Mouse (Mus musculus) hindbrain, embryonic 15.5 days (tissue): ENCODE measurements at regions not wholly inside any gene's neighbourhood (a gene's known extent, or its start where the extent isn't known, plus 50 kb on each side); places are given as distances from the start of the nearest gene placed in this dataset.

Experiments
- ATAC-seq: fragments of 200-750 bp; cut with Nextera tagmentation; 2 replicates; pipeline ENCODE4 v1.8.0; 2017; ENCODE audit warnings: low read depth, moderate number of reproducible peaks, moderate TSS enrichment; ENCODE audit not compliant: low FRiP score
- H3K27ac ChIP-seq: fragments of 300-500 bp; sonication (generic); replicated peaks from 2 replicates; pipeline ENCODE4 v1.5.1; 2015; ENCODE audit warnings: mild to moderate bottlenecking, inconsistent platforms
- H3K27me3 ChIP-seq: fragments of 300-500 bp; sonication (generic); 2 replicates; pipeline ENCODE4 v1.6.1; 2015; ENCODE audit warnings: control low read depth, inconsistent platforms
- H3K36me3 ChIP-seq: fragments of 300-500 bp; sonication (generic); 2 replicates; pipeline ENCODE4 v1.6.1; 2015; ENCODE audit warnings: control low read depth, inconsistent platforms
- H3K4me1 ChIP-seq: fragments of 300-500 bp; sonication (generic); replicated peaks from 2 replicates; pipeline ENCODE4 v1.6.1; 2015; ENCODE audit warnings: control low read depth, inconsistent platforms
- H3K4me2 ChIP-seq: fragments of 300-500 bp; sonication (generic); 2 replicates; pipeline ENCODE4 v1.6.1; 2015; ENCODE audit warnings: moderate library complexity, mild to moderate bottlenecking, inconsistent platforms
- H3K4me3 ChIP-seq: fragments of 300-500 bp; sonication (generic); 2 replicates; pipeline ENCODE4 v1.5.1; 2015; ENCODE audit warnings: mild to moderate bottlenecking, inconsistent platforms
- H3K9ac ChIP-seq: fragments of 300-500 bp; sonication (generic); 2 replicates; pipeline ENCODE4 v1.6.1; 2015; ENCODE audit warnings: inconsistent platforms
- H3K9me3 ChIP-seq: fragments of 300-500 bp; sonication (generic); 2 replicates; pipeline ENCODE4 v1.6.1; 2016; ENCODE audit warnings: control low read depth, inconsistent platforms
- WGBS: fragments of 180-500 bp; shearing (Covaris S2); methylation state at CpG from one replicate; pipeline ENCODE4 v1.1.7; 2015; 5-methylcytosine and 5-hydroxymethylcytosine counted together

DNA sequence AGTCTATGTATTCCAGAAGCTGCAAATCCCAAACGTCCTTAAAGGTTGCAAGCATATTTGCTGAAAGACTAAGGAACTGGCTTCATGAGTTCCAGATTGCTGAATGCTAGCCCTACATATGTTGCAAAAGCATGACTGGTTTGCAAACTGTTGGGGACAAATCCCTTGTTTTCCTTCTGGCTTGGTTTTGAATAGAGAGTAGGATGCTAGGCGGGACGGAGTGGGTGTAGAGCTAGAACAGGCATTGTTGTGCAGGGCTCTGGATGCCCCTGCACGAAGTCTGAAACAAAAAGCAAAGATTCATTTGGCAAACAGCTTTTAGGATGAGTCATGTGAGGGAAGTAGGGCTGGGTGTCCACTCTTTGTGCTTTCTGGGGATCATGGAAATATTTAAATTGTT, 500.9 kb upstream of the Cnksr2 start:
- Histone ChIP-seq H3K27ac (no peak overlapping the region), H3K4me2 (no peak overlapping the region), H3K27me3 (no peaks in the 10 kb centered on the region), H3K9ac (no peak overlapping the region), H3K9me3 (no peaks in the 10 kb centered on the region), H3K36me3 (no peaks in the 10 kb centered on the region), H3K4me3 (no peak overlapping the region), H3K4me1 (no peaks in the 10 kb centered on the region)
- WGBS = 53% methylated on average over 4 of the region's 4 CpGs
- no peak for ATAC-seq

DNA sequence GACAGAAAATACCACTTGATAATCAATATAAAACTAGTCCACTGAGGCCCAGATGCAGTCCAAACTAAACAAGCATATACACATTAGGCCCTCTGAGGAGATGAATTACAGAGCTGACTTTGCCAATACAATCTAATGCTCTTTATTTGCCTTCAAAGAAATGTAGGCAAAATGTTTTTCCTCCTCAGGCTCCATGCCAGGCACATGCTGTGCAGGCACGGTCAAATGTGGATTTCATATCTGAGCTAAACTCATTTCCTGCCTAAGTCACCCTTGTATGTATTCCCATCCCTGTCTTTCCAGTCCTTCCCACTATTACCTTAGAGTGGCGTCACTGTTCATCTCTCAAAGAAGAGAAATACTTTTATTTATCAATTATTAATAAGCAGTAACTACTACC, 534.8 kb upstream of the Cnksr2 start:
- H3K9ac ChIP-seq = no peak overlapping the region
- 79% methylated on average over 2 of the region's 2 CpGs for WGBS

DNA sequence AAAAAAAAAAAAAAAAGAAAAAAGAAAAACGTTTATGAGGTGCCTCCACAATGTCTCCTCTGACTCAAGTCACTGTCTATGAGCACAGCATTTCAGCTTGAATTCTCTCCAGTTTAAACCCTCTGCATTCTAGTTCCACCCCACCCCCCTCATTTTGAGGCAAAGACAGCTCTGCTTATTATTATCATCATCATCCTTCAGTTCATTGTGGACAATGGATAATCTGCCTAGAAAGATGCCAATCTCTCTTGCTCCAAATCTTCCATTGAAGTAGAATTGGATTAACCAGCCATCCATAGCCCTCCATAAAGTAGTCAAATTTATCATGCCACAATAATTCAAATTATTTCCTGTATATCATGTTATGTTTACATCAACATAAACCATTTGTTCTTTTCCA, 570.0 kb upstream of the Cnksr2 start:
- no peak overlapping the region for H3K27ac ChIP-seq
- no peaks in the 10 kb centered on the region for H3K36me3 ChIP-seq
- H3K4me3 ChIP-seq = no peak overlapping the region
- no peak for ATAC-seq
- H3K9me3 ChIP-seq = no peaks in the 10 kb centered on the region
- no peaks in the 10 kb centered on the region for H3K4me1 ChIP-seq
- WGBS = 19% methylated on average over 1 of the region's 1 CpGs
- peaks cover 9% of the 10 kb centered on the region; the same call in 1 of the 2 replicates for H3K27me3 ChIP-seq
- H3K9ac ChIP-seq = no peak overlapping the region
- no peak overlapping the region for H3K4me2 ChIP-seq

More for the DNA sequence above, 534.8 kb upstream of the Cnksr2 start:
- Histone ChIP-seq H3K27me3 (no peaks in the 10 kb centered on the region), H3K9me3 (no peaks in the 10 kb centered on the region), H3K4me3 (no peak overlapping the region), H3K4me2 (no peak overlapping the region), H3K4me1 (no peaks in the 10 kb centered on the region), H3K36me3 (no peaks in the 10 kb centered on the region), H3K27ac (no peak overlapping the region)
- no peak for ATAC-seq

DNA sequence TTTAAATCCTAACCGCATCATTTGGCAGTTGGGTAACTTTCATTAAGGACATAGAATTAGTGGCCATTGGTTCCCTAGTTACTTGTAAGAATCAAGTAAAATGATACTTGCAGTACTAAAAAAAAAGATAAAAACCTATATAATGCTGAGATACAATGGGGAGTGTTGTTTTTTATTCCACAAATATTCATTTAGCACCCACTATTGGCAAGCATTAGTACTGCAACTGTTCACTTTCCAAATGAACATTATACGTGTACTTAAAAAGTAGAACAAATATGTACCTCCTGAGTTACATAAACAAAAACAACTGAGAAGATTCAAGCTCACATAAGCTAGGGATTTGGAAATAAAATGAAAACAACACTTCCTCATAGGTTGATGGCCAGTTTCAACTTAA, 570.5 kb upstream of the Cnksr2 start:
- no peak overlapping the region for H3K9ac ChIP-seq
- 73% methylated on average over 2 of the region's 2 CpGs for WGBS
- H3K9me3 ChIP-seq = no peaks in the 10 kb centered on the region
- ATAC-seq = no peak
- H3K4me1 ChIP-seq = no peaks in the 10 kb centered on the region
- H3K27ac ChIP-seq = no peak overlapping the region
- no peaks in the 10 kb centered on the region for H3K36me3 ChIP-seq
- H3K4me3 ChIP-seq = no peak overlapping the region
- H3K27me3 ChIP-seq = peaks cover 9% of the 10 kb centered on the region; the same call in 1 of the 2 replicates
- H3K4me2 ChIP-seq = no peak overlapping the region

DNA sequence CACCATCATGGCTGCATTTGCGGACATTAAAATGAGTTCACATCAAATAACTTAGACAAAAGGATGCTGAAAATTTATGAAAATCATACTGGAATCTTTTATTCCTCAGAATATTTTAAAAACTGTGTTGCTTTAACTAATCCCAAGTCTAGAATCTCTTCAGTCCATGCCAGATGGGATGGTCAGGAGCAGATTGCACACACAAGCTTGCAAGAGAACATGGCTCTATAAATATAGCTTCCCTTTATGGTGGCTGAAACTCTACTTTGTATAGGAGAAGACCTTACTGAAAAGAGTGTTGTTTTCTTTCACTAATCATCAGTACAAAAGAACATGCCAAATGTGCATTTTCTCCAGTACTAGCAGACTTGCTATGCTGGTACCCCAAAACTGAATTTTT, 570.9 kb upstream of the Cnksr2 start:
- Histone ChIP-seq H3K4me1 (no peaks in the 10 kb centered on the region), H3K36me3 (no peaks in the 10 kb centered on the region), H3K27ac (no peak overlapping the region), H3K4me2 (no peak overlapping the region), H3K9ac (no peak overlapping the region), H3K27me3 (peaks cover 9% of the 10 kb centered on the region; the same call in 1 of the 2 replicates), H3K9me3 (no peaks in the 10 kb centered on the region), H3K4me3 (no peak overlapping the region)
- no peak for ATAC-seq
- WGBS = 98% methylated on average over 1 of the region's 1 CpGs

DNA sequence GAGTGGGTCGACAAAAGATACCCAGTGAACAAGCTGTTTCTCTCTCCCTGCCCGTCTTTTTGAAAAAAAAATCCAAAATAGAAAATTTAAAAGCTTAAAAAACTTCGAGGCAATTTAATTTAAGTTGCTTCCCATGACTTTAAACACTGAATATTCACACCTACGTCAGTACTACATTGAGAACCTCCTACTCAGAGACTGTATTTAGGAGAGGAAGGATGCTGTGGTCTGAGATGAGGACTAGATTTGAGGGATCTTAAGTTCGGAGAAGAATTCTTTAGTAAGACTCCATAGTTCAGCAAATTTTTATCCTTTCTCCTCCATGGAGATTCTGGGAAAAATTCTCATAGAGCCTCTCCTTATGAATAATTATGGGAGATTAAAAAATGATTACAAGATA, 571.4 kb upstream of the Cnksr2 start:
- ATAC-seq = no peak
- H3K27me3 ChIP-seq = peaks cover 9% of the 10 kb centered on the region; the same call in 1 of the 2 replicates
- H3K9ac ChIP-seq = no peak overlapping the region
- no peak overlapping the region for H3K4me2 ChIP-seq
- H3K4me1 ChIP-seq = no peaks in the 10 kb centered on the region
- whole genome bisulfite sequencing = 69% methylated on average over 5 of the region's 5 CpGs
- no peaks in the 10 kb centered on the region for H3K36me3 ChIP-seq
- H3K9me3 ChIP-seq = no peaks in the 10 kb centered on the region
- H3K4me3 ChIP-seq = no peak overlapping the region
- H3K27ac ChIP-seq = no peak overlapping the region

DNA sequence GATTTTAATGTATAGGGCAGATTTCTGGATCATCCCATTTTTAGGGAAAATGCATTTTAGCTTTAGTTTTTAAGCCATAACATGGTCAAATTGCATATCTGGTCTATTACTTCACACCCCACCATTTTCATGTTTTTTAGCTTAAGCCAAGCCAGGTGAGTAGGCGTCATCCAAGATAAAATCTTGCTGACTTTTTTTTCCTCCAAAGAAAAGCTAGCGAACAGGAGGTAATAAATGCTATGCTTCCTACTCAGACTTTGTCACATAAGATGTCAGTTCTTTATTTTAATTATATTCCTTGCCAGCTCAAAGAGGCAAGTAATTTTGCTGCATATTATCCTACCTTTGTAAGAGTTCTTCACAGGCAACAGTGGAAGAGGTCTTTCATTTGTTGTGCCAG, 572.0 kb upstream of the Cnksr2 start:
- ATAC-seq = no peak
- Histone ChIP-seq H3K4me2 (no peak overlapping the region), H3K4me3 (no peak overlapping the region), H3K27ac (no peak overlapping the region), H3K36me3 (no peaks in the 10 kb centered on the region), H3K9me3 (no peaks in the 10 kb centered on the region), H3K27me3 (peaks cover 9% of the 10 kb centered on the region; the same call in 1 of the 2 replicates), H3K4me1 (no peaks in the 10 kb centered on the region), H3K9ac (no peak overlapping the region)
- WGBS = 87% methylated on average over 2 of the region's 2 CpGs

DNA sequence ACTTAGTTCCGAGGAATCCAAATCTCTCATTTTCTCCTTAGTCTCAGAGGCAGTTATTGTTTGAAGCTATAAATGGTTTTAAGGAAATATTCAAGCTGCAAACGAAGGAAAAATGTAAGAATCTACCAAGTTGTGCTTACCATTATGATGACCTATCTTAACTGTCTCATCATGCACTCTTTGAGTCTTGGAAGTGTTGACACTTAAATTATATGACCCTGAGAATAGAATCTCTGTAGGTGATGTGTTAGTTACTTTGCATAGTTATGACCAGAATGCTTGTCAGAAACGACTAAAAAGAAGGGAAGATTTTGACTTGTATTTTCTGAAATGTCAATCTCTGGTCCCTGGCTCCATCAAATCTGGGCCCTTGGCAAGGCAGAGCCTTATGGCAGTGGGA, 582.7 kb upstream of the Rps6ka3 start:
- no peak for ATAC-seq
- no peaks in the 10 kb centered on the region for H3K4me1 ChIP-seq
- 70% methylated on average over 3 of the region's 3 CpGs for WGBS
- no peaks in the 10 kb centered on the region for H3K36me3 ChIP-seq
- H3K9me3 ChIP-seq = no peaks in the 10 kb centered on the region
- no peak overlapping the region for H3K27ac ChIP-seq
- H3K9ac ChIP-seq = no peak overlapping the region
- H3K27me3 ChIP-seq = peaks cover 19% of the 10 kb centered on the region
- no peak overlapping the region for H3K4me3 ChIP-seq
- no peak overlapping the region for H3K4me2 ChIP-seq

DNA sequence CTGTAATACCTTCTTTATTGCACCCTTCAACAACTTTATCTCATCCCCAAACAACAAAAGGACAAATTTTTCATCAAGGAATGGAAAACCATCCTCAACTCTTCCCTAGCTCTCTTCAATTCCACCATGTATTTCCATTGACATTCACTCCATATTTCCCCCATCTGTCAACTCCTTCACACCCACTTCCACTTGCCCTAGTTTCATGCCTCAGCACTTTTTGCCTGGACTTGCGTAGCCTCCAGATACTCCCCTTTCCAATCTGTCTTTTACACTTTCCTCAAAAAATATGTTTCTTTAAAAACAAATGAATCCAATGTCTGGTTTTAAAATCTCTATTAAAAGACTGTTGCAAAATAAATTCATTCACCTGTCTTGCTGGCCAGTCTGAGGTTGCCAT, 577.7 kb upstream of the Rps6ka3 start:
- peaks cover 9% of the 10 kb centered on the region for H3K27me3 ChIP-seq
- 84% methylated on average over 1 of the region's 1 CpGs for WGBS
- no peak overlapping the region for H3K9ac ChIP-seq
- H3K36me3 ChIP-seq = no peaks in the 10 kb centered on the region
- H3K27ac ChIP-seq = no peak overlapping the region
- no peak overlapping the region for H3K4me2 ChIP-seq
- ATAC-seq = no peak
- no peak overlapping the region for H3K4me3 ChIP-seq
- no peaks in the 10 kb centered on the region for H3K9me3 ChIP-seq
- no peaks in the 10 kb centered on the region for H3K4me1 ChIP-seq

DNA sequence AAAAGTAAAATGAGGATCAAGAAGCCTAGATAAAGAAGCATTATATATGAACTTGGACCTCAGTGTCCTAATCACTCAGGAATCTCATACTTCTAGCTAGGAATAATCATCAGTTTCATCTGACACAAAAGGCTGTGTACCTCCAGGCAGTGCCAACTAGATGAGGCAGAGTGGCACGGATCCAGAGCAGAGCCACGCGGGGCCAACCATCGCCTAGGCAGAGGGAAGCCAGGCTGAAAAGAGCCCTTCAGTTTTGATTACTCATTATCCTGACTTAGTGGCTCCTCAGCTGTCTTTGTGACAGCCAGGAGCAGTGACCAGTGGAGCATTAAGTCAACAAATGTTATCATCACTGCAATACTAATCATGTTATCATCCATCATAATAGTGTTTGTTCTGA, 557.9 kb upstream of the Rps6ka3 start:
- no peak overlapping the region for H3K4me3 ChIP-seq
- H3K36me3 ChIP-seq = no peaks in the 10 kb centered on the region
- ATAC-seq = peak; percentile 75
- H3K9ac ChIP-seq = no peak overlapping the region
- 74% methylated on average over 4 of the region's 4 CpGs for WGBS
- H3K4me2 ChIP-seq = no peak overlapping the region
- no peak overlapping the region for H3K27ac ChIP-seq
- H3K9me3 ChIP-seq = no peaks in the 10 kb centered on the region
- H3K27me3 ChIP-seq = no peaks in the 10 kb centered on the region
- no peaks in the 10 kb centered on the region for H3K4me1 ChIP-seq

DNA sequence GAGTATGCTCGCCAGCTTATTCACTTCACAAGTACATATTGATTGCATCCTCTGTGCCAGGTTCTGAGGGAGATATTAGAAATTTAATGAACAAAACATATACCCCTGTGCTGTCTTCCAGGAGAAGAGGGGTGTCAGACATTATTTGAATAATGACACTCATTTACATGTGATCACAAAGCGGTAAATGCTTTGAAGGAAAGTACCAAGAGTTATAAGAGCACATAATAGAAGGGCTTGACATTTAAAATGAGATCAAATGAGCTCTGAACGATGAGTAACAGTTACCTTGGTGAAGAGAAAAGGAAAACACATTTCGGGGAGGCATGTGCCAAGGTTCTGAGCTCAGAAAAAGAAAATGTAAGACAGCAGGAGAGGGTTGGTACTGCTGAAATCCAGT, 553.9 kb upstream of the Rps6ka3 start:
- Histone ChIP-seq H3K9me3 (no peaks in the 10 kb centered on the region), H3K27ac (no peak overlapping the region), H3K4me3 (no peak overlapping the region), H3K4me2 (no peak overlapping the region), H3K36me3 (no peaks in the 10 kb centered on the region), H3K27me3 (no peaks in the 10 kb centered on the region), H3K9ac (no peak overlapping the region), H3K4me1 (no peaks in the 10 kb centered on the region)
- 64% methylated on average over 4 of the region's 4 CpGs for WGBS
- no peak for ATAC-seq

DNA sequence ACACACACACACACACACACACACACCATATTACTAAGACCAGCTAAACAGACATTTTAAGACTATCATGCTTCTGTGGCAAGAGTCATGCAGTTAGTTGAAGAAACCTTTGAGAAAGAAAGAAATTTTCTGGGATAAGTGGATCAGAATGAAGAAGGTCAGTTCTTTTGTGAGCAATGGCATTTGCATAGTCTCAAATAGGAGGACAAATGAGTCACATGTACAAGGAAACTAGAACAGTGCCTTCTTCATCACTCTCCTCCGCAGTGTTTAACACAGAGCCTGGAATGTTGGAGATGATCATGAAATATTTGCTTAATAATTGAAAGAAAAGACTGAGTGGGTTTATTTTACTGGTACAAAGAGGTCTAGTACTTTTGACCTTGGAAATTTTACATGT, 515.9 kb upstream of the Rps6ka3 start:
- no peaks in the 10 kb centered on the region for H3K4me1 ChIP-seq
- no peak overlapping the region for H3K27ac ChIP-seq
- no peak overlapping the region for H3K4me3 ChIP-seq
- no peak overlapping the region for H3K9ac ChIP-seq
- no peak for ATAC-seq
- H3K9me3 ChIP-seq = no peaks in the 10 kb centered on the region
- no peak overlapping the region for H3K4me2 ChIP-seq
- WGBS = 83% methylated on average over 1 of the region's 1 CpGs
- no peaks in the 10 kb centered on the region for H3K27me3 ChIP-seq
- no peaks in the 10 kb centered on the region for H3K36me3 ChIP-seq

DNA sequence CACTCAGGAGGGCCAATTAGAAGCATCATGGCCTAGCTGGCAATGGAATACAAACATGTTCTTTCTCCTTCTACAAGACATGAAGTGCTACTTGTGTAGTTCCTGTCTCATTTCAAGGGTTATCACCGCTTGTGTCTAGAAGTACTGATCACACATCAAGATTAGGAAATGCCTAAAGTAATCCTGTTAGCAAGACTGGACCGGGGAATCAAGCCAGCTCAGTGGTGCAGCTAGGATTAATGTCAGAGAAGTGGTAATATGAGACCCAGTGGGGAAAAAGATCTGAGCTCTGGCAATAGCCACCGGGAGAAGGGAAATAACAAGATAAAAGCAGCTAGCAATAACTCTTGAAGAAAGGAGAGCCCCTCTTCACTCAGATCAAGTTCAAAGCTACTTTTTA, 506.7 kb upstream of the Rps6ka3 start:
- Histone ChIP-seq H3K27ac (no peak overlapping the region), H3K4me3 (no peak overlapping the region), H3K4me2 (no peak overlapping the region), H3K9ac (no peak overlapping the region), H3K9me3 (no peaks in the 10 kb centered on the region), H3K4me1 (no peaks in the 10 kb centered on the region), H3K27me3 (no peaks in the 10 kb centered on the region), H3K36me3 (no peaks in the 10 kb centered on the region)
- no peak for ATAC-seq
- WGBS = 74% methylated on average over 3 of the region's 3 CpGs
